Mouse (Mus musculus) liver, embryonic 15.5 days (tissue): ENCODE results near the gene Smg6. TPM values are rescaled to one million over a fixed set of nuclear protein-coding genes. Genes with fewer than 3 reads are reported as not detected.

ENCODE experiments used
- ATAC-seq: fragments of 200-750 bp; cut with Nextera tagmentation; 2 replicates; pipeline ENCODE4 v1.8.0; 2017; ENCODE audit warnings: moderate number of reproducible peaks, mild to moderate bottlenecking, moderate library complexity; ENCODE audit not compliant: insufficient read depth
- H3K27ac ChIP-seq: fragments of 300-500 bp; sonication (generic); replicated peaks from 2 replicates; pipeline ENCODE4 v1.5.1; 2015; ENCODE audit warnings: mild to moderate bottlenecking, inconsistent platforms
- H3K27me3 ChIP-seq: fragments of 300-500 bp; sonication (generic); 2 replicates; pipeline ENCODE4 v1.6.1; 2015; ENCODE audit warnings: mild to moderate bottlenecking, inconsistent platforms
- H3K36me3 ChIP-seq: fragments of 300-500 bp; sonication (generic); replicated peaks from 2 replicates; pipeline ENCODE4 v1.6.1; 2015; ENCODE audit warnings: moderate library complexity, mild to moderate bottlenecking, inconsistent platforms
- H3K4me1 ChIP-seq: fragments of 300-500 bp; sonication (generic); replicated peaks from 2 replicates; pipeline ENCODE4 v1.6.1; 2015; ENCODE audit warnings: inconsistent platforms
- H3K4me2 ChIP-seq: fragments of 300-500 bp; sonication (generic); 2 replicates; pipeline ENCODE4 v1.6.1; 2015; ENCODE audit warnings: moderate library complexity, mild to moderate bottlenecking, inconsistent platforms
- H3K4me3 ChIP-seq: fragments of 300-500 bp; sonication (generic); replicated peaks from 2 replicates; pipeline ENCODE4 v1.5.1; 2015; ENCODE audit warnings: mild to moderate bottlenecking, inconsistent platforms
- H3K9ac ChIP-seq: fragments of 300-500 bp; sonication (generic); 2 replicates; pipeline ENCODE4 v1.6.1; 2015; ENCODE audit warnings: moderate library complexity, mild to moderate bottlenecking, inconsistent platforms
- H3K9me3 ChIP-seq: fragments of 300-500 bp; sonication (generic); replicated peaks from 2 replicates; pipeline ENCODE4 v1.6.1; 2016; ENCODE audit warnings: inconsistent platforms
- WGBS: fragments of 180-500 bp; shearing (Covaris S2); methylation state at CpG from one replicate; pipeline ENCODE4 v1.1.7; 2015; ENCODE audit warnings: mixed read lengths; ENCODE audit not compliant: insufficient replicate concordance; 5-methylcytosine and 5-hydroxymethylcytosine counted together
- polyA plus RNA-seq: library from polyadenylated mRNA; unstranded; fragments of >200 nt; fragmentation: Nextera tagmentation; extraction: Ambion mirVana; gene quantifications from 2 replicates; pipeline ENCODE4 v1.2.1, GENCODE M21; 2015

The Smg6 gene
- polyA plus RNA-seq, 1 experiment from 2014 or later: 4.5 TPM

DNA sequence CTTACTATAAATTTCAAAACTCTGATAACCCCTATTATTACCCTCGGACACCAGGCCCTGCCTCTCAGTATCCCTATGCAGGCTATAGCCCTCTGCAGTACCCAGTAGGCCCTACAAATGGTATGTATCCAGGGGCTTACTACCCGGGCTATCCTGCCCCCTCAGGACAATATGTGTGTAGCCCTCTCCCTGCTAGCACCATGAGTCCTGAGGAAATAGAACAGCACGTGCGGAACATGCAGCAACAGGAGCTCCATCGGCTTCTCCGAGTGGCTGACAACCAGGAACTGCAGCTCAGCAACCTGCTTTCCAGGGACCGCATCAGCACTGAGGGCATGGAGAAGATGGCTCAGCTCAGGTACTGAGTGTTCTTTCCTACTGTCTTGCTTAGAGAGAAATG, 4.8 kb downstream of the Smg6 start:
- no peak overlapping the region for H3K27ac ChIP-seq
- no peaks in the 10 kb centered on the region for H3K27me3 ChIP-seq
- H3K4me2 ChIP-seq: no peak overlapping the region
- H3K4me1 ChIP-seq: peaks cover 18% of the 10 kb centered on the region
- ATAC-seq: no peak
- WGBS: 81% methylated on average over 7 of the region's 7 CpGs
- peaks cover 49% of the 10 kb centered on the region for H3K36me3 ChIP-seq
- H3K9me3 ChIP-seq: no peaks in the 10 kb centered on the region
- no peak overlapping the region for H3K9ac ChIP-seq
- H3K4me3 ChIP-seq: no peak overlapping the region

DNA sequence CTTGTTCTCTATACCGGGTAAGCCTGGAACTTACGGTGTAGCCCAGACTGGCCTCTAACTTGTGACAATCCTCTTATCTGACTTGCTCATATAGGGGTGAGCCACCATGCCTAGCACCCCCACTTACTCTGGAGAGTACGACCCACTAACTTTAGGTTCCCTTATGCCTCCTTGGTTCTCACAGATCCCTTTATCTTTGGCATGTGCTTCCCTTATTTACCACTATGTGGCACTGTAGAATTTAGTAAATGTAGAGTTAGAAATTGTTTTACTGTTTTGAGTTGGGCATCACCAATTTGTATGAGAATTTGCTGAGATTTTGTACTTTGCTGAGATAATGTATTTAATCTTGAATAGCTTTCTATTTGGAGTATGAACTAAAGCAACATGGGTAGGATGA, 20.7 kb downstream of the Smg6 start:
- no peak overlapping the region for H3K9ac ChIP-seq
- ATAC-seq: no peak
- peaks cover 3% of the 10 kb centered on the region; the same call in 1 of the 2 replicates for H3K4me1 ChIP-seq
- no peak overlapping the region for H3K4me3 ChIP-seq
- no peak overlapping the region for H3K27ac ChIP-seq
- WGBS: 69% methylated on average over 3 of the region's 3 CpGs
- H3K4me2 ChIP-seq: no peak overlapping the region
- peaks cover 42% of the 10 kb centered on the region for H3K36me3 ChIP-seq
- no peaks in the 10 kb centered on the region for H3K27me3 ChIP-seq
- H3K9me3 ChIP-seq: no peaks in the 10 kb centered on the region

DNA sequence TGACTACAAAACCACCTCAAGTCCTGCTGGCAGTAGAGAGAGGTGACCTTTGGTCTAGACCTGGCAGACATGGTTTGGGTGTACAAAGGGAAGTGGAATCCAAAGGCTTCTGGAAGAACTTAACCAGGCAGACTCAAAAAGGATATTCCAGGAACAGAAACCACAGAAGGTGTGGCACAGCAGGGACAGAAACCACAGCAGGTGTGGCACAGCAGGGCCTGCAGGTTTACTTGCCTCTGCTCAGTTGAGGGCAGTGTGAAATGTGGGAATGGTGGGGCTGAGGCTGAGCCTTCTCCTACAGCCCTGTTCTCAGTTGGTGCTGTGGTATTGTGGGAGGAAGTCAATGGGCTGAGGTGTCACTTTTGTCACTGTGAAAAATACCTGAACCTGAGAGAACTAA, 29.3 kb downstream of the Smg6 start:
- H3K36me3 ChIP-seq: 0 out of 2 replicates have a peak, but pooled peaks cover 5% of the 10 kb centered on the region
- H3K27me3 ChIP-seq: no peaks in the 10 kb centered on the region
- H3K4me2 ChIP-seq: no peak overlapping the region
- ATAC-seq: no peak
- H3K4me3 ChIP-seq: no peak overlapping the region
- peaks cover 7% of the 10 kb centered on the region for H3K4me1 ChIP-seq
- no peaks in the 10 kb centered on the region for H3K9me3 ChIP-seq
- H3K27ac ChIP-seq: no peak overlapping the region
- H3K9ac ChIP-seq: no peak overlapping the region

DNA sequence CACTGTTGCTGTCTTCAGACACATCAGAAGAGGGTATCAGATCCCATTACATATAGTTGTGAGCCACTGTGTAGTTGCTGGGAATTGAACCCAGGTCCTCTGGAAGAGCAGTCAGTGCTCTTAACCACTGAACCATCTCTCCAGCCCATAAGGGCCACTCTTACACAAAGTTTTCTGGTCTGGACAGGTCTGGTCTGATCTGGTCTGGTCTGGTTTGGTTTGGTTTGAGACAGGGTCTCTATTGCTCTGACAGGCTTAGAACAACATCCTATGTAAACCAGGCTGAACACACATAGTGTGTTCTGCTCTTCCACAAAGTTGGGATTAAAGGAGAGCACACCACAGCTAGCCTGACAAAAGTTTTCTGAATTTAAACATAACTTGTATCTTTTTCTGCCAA, 30.4 kb downstream of the Smg6 start:
- H3K4me1 ChIP-seq: peaks cover 7% of the 10 kb centered on the region
- ATAC-seq: no peak
- no peak overlapping the region for H3K4me2 ChIP-seq
- no peak overlapping the region for H3K9ac ChIP-seq
- no peak overlapping the region for H3K4me3 ChIP-seq
- 0 out of 2 replicates have a peak, but pooled peaks cover 5% of the 10 kb centered on the region for H3K36me3 ChIP-seq
- H3K9me3 ChIP-seq: no peaks in the 10 kb centered on the region
- no peak overlapping the region for H3K27ac ChIP-seq
- H3K27me3 ChIP-seq: no peaks in the 10 kb centered on the region

DNA sequence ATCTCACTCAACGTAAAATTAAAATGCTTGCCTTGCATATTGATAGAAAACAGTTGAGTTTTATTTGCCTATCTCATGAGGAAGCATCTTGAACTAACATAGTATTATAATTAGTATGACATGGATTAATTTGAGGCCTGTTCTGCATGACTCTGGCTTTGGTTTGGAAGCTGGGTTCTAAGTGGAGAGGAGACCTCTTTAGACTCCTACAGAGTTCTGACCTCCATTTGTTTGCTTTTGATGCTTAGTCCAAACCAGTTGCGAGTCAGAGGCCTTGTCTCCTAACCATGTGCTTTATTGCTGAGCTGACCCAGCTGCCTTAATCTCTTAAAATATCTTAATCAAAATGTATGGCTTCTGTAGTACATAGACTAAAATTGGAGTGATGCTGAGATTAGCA, 32.0 kb downstream of the Smg6 start:
- Histone ChIP-seq H3K4me3 (no peak overlapping the region), H3K4me1 (peaks cover 12% of the 10 kb centered on the region), H3K9me3 (no peaks in the 10 kb centered on the region), H3K36me3 (0 out of 2 replicates have a peak, but pooled peaks cover 5% of the 10 kb centered on the region), H3K4me2 (no peak overlapping the region), H3K9ac (no peak overlapping the region), H3K27ac (no peak overlapping the region), H3K27me3 (no peaks in the 10 kb centered on the region)
- 86% methylated on average over 2 of the region's 2 CpGs for WGBS
- ATAC-seq: no peak

DNA sequence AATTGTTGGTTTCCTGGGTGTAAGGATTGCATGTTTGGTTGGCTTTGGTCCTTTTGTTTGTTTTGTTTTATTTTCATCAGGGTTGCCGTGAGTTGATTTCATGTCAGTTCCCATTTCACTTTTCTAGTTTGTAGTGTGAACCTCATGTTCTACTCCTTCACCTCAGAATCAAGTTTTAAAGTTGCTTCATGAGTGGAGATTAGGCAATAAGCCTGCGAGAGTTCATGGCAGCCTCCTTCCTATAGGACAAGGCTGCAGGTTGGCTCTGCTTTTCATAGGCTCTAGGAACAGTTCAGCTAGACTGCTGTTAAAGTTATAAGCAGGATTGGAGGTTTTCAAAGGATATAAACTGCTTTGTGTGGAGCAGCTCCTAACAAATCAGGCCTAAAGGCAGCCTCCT, 33.9 kb downstream of the Smg6 start:
- 66% methylated on average over 2 of the region's 2 CpGs for WGBS
- Histone ChIP-seq H3K27me3 (no peaks in the 10 kb centered on the region), H3K4me2 (no peak overlapping the region), H3K27ac (no peak overlapping the region), H3K4me1 (peaks cover 12% of the 10 kb centered on the region), H3K36me3 (0 out of 2 replicates have a peak, but pooled peaks cover 5% of the 10 kb centered on the region), H3K9me3 (no peaks in the 10 kb centered on the region), H3K4me3 (no peak overlapping the region), H3K9ac (no peak overlapping the region)
- ATAC-seq: no peak

DNA sequence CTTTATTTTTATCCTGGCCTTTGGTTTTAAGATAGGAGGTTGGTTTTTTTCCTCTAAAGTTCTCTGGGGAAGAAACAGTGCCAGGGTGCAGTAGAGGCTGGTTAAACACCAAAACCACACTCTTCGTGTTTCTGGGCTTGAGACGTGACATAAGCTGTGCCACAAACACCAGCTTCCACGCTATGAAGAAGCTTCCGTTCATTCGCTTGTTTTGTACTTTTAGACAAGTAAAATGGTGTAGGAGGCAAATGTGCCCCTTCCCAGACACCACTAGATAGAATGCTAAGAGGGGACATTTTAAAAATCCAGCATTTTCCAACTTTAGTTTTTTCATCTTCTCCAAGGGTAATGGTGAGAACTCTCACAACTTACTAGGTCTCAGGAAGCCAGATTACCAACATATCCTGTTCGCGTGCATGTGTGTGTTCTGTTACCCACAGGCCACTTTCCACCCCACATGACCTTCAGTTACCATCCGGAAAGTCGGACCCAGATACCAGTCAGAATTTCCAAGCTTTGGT, 34.5 kb downstream of the Smg6 start:
- 66% methylated on average over 9 of the region's 9 CpGs for WGBS
- Histone ChIP-seq H3K36me3 (no peaks in the 10 kb centered on the region), H3K9me3 (no peaks in the 10 kb centered on the region)

DNA sequence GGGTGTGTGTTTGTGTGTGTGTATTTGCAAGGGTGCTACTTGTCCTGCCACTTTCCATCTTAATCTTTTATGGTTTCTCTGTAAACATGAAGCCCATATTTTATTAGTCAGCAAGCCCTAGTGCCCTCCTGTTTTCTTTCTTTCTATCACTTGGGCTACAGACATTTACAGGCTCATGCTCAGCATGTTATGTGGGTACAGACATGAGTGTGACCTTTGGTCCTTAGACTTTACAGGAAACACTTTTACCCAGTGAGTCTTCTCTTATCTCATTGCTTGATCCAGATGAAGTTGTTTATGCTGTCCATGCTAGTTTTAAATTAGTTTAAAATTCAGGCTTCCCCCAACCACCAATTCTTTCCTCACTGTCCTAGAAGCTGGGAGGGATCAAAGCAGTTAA, 36.3 kb downstream of the Smg6 start:
- Histone ChIP-seq H3K4me2 (no peak overlapping the region), H3K4me1 (peaks cover 12% of the 10 kb centered on the region; the same call in 1 of the 2 replicates), H3K9me3 (no peaks in the 10 kb centered on the region), H3K9ac (no peak overlapping the region), H3K27me3 (no peaks in the 10 kb centered on the region), H3K4me3 (no peak overlapping the region), H3K36me3 (no peaks in the 10 kb centered on the region), H3K27ac (no peak overlapping the region)
- ATAC-seq: no peak

More for the DNA sequence above, 34.5 kb downstream of the Smg6 start:
- ATAC-seq: no peak
- H3K4me1 ChIP-seq: peaks cover 12% of the 10 kb centered on the region
- no peak overlapping the region for H3K27ac ChIP-seq
- H3K27me3 ChIP-seq: no peaks in the 10 kb centered on the region
- no peak overlapping the region for H3K9ac ChIP-seq
- no peak overlapping the region for H3K4me3 ChIP-seq
- H3K4me2 ChIP-seq: no peak overlapping the region

DNA sequence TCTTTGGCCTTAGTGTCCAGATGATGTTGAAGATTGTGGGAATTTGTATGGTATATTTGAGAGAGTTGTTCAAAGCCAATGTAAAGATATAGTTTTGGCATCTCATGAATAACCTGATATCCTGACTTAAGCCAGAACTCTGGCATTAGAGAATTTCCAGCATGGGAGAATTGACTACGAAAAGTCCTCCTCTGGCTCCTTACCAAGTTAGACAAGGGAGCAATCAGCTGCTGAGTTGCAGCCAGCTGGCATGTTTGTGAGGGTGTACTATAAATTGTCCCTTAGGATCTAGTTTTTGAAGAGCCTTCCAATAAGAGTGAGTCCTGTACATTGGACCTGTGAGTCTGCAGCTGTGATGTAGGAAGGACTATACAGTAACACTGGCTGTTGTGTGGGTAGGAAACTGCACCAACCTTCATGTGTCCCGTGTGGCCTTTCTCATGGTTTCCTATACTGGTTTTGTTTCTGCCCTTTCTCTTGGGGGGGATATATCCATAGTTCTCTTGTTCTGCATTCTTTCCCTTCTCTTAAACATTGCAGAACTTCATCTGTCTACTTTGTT, 37.3 kb downstream of the Smg6 start:
- Histone ChIP-seq H3K27me3 (no peaks in the 10 kb centered on the region), H3K4me2 (no peak overlapping the region), H3K9me3 (no peaks in the 10 kb centered on the region), H3K9ac (no peak overlapping the region), H3K27ac (no peak overlapping the region), H3K4me3 (no peak overlapping the region), H3K36me3 (no peaks in the 10 kb centered on the region), H3K4me1 (peaks cover 12% of the 10 kb centered on the region; the same call in 1 of the 2 replicates)
- ATAC-seq: no peak
- 70% methylated on average over 2 of the region's 2 CpGs for WGBS

DNA sequence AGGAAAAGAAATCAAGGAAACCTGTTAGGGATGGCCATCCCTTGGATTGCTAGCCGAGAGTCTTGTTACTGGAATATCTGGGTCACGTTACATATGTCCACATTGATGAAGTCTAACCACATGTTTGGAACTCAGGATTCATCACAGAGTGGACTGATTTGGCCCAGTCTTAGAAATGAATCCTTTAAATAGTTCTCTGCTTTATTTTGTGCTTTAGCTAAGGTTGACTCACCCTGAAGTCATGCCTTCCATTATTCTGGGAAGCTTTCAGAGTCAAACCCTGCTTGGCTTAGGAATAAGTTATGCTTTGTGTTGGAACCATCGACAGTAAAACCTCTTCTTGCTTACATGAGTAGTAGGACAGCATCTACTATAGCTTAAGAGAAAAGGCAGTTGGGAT, 39.9 kb downstream of the Smg6 start:
- 85% methylated on average over 3 of the region's 3 CpGs for WGBS
- no peak overlapping the region for H3K4me3 ChIP-seq
- H3K27ac ChIP-seq: no peak overlapping the region
- H3K36me3 ChIP-seq: no peaks in the 10 kb centered on the region
- no peak overlapping the region for H3K4me2 ChIP-seq
- no peaks in the 10 kb centered on the region for H3K9me3 ChIP-seq
- H3K27me3 ChIP-seq: no peaks in the 10 kb centered on the region
- H3K9ac ChIP-seq: no peak overlapping the region
- H3K4me1 ChIP-seq: peaks cover 5% of the 10 kb centered on the region; the same call in 1 of the 2 replicates
- ATAC-seq: no peak

DNA sequence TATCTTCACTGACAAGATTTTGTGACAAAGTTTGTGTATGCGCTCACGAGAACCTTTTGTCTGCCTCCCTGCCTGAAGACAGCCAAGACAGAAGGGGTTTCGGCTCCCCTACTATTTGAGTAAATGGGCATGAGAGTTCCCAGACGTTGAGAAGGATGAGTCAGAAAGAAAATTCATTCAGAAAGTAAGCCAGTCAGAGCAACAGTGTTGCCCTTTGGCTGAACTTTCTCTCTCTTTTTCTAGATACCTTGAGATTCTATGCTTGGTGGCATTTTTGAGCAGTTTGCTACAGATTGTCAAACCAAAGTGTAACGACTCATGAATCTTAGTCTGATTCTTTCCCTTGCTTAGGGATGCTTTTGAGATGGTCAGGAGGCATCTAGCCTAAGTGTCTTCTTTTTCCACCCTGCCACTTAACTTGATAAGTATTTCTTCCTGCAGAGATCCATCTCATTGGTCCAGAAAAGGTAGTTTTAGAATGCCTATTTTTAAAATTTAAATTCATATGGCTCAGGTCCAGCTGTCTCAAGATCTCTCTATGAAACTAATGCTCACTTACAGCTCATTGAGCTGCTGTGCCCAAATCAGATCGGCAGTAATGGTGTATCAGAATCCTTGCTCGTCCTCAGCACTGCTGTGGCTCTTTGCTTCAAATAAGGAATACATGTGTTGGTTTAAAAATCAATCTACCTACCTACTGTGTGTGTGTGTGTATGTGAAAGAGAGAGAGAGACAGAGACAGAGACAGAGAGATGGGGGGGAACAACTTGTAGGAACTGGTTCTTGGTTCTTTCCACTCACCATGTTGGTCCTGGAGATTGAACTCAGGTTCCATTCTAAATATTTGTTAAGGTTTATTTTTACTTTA, 47.9 kb downstream of the Smg6 start:
- WGBS: 75% methylated on average over 7 of the region's 7 CpGs
- Histone ChIP-seq H3K9ac (no peak overlapping the region), H3K36me3 (0 out of 2 replicates have a peak, but pooled peaks cover 3% of the 10 kb centered on the region), H3K4me3 (no peak overlapping the region), H3K27ac (no peak overlapping the region), H3K9me3 (no peaks in the 10 kb centered on the region), H3K4me2 (no peak overlapping the region), H3K27me3 (no peaks in the 10 kb centered on the region), H3K4me1 (no peaks in the 10 kb centered on the region)
- no peak for ATAC-seq
